Mouse (Mus musculus) CH12.LX (cell line): ENCODE data around the gene Fasl. TPM values are rescaled to one million over a fixed set of nuclear protein-coding genes. Genes with fewer than 3 reads are reported as not detected.

ENCODE experiments used
- DNase-seq: peaks from one replicate; pipeline ENCODE4 v3.0.0-alpha.2; 2013; ENCODE audit errors: extremely low read depth
- H3K27ac ChIP-seq: 2 replicates; pipeline ENCODE4 v1.5.1; 2012; ENCODE audit warnings: low read depth, mild to moderate bottlenecking, control low read depth, moderate library complexity; ENCODE audit not compliant: insufficient read depth
- H3K27me3 ChIP-seq: replicated peaks from 2 replicates; pipeline ENCODE3; 2012; ENCODE audit warnings: inconsistent platforms
- H3K36me3 ChIP-seq, 2 experiments: replicated peaks in 1 of 2; 2 replicates each; pipeline versions ENCODE3 to v1.6.1; 2012; ENCODE audit warnings: inconsistent platforms in 1 of 2, low read length in 1 of 2, mild to moderate bottlenecking in 1 of 2, mixed read lengths in 1 of 2, moderate library complexity in 1 of 2; ENCODE audit not compliant: control insufficient read depth in 1 of 2, insufficient read depth in 1 of 2
- H3K4me1 ChIP-seq, 2 experiments: 2 replicates each; pipeline ENCODE4 v1.6.1; 2012; ENCODE audit warnings: inconsistent platforms in 1 of 2, moderate library complexity in 1 of 2; ENCODE audit not compliant: insufficient read depth in 2 of 2, control insufficient read depth in 1 of 2
- H3K4me2 ChIP-seq: 2 replicates; pipeline ENCODE4 v1.6.1; 2012; ENCODE audit warnings: low read depth, mild to moderate bottlenecking, control low read depth; ENCODE audit not compliant: poor library complexity, insufficient read depth, severe bottlenecking
- H3K4me3 ChIP-seq, 3 experiments: fragments of 150-350 bp in 1 of 3; sonication (generic) in 1 of 3; replicated peaks in 1 of 3; 2 replicates each; pipeline versions ENCODE3 to v1.5.1; 2011 to 2012; ENCODE audit warnings: low read depth in 2 of 3, low read length in 2 of 3, mild to moderate bottlenecking in 2 of 3, moderate library complexity in 2 of 3, control low read depth in 1 of 3, improper control_type of control experiment in 1 of 3, inconsistent platforms in 1 of 3, mixed read lengths in 1 of 3; ENCODE audit not compliant: poor library complexity in 1 of 3
- H3K79me2 ChIP-seq: replicated peaks from 2 replicates; pipeline ENCODE4 v1.6.1; 2012; ENCODE audit warnings: mild to moderate bottlenecking, moderate library complexity; ENCODE audit not compliant: control insufficient read depth, poor library complexity, insufficient read depth, severe bottlenecking; ENCODE audit errors: extremely low read depth
- H3K9ac ChIP-seq: 2 replicates; pipeline ENCODE4 v1.6.1; 2012; ENCODE audit warnings: low read depth, mild to moderate bottlenecking, control low read depth, moderate library complexity; ENCODE audit not compliant: insufficient read depth
- H3K9me3 ChIP-seq: replicated peaks from 2 replicates; pipeline ENCODE3; 2012; ENCODE audit warnings: low read length, inconsistent platforms, mixed read lengths
- BHLHE40 ChIP-seq: IDR thresholded peaks from 2 replicates; pipeline ENCODE4 v1.6.1; 2011; ENCODE audit warnings: mild to moderate bottlenecking, low read depth, low read length, improper control_type of control experiment
- CHD1 ChIP-seq: IDR thresholded peaks from 2 replicates; pipeline ENCODE4 v1.6.1; 2012; ENCODE audit warnings: low read depth, low read length, improper control_type of control experiment, inconsistent platforms
- CTCF ChIP-seq, 2 experiments: IDR thresholded peaks in 1 of 2; conservative IDR thresholded peaks in 1 of 2; 2 replicates each; pipeline ENCODE4 v1.5.1; 2011 to 2012; ENCODE audit warnings: low read depth in 2 of 2, low read length in 2 of 2, improper control_type of control experiment in 1 of 2, inconsistent platforms in 1 of 2, mild to moderate bottlenecking in 1 of 2, moderate library complexity in 1 of 2
- E2F4 ChIP-seq: IDR thresholded peaks from 2 replicates; pipeline ENCODE4 v1.6.1; 2011; ENCODE audit warnings: low read depth, low read length, improper control_type of control experiment; ENCODE audit not compliant: insufficient replicate concordance
- ELF1 ChIP-seq: IDR thresholded peaks from 2 replicates; pipeline ENCODE4 v1.6.1; 2014; ENCODE audit warnings: low read depth, mild to moderate bottlenecking, inconsistent platforms, low read length, improper control_type of control experiment
- EP300 ChIP-seq: IDR thresholded peaks from 2 replicates; pipeline ENCODE4 v1.6.1; 2011; ENCODE audit warnings: low read length, improper control_type of control experiment
- ETS1 ChIP-seq: conservative IDR thresholded peaks from 2 replicates; pipeline ENCODE4 v1.6.1; 2012; ENCODE audit warnings: low read depth, mild to moderate bottlenecking, inconsistent platforms, low read length, improper control_type of control experiment, moderate library complexity
- HCFC1 ChIP-seq: IDR thresholded peaks from 2 replicates; pipeline ENCODE4 v1.6.1; 2012; ENCODE audit warnings: low read depth, mild to moderate bottlenecking, inconsistent platforms, low read length, improper control_type of control experiment
- IRF4 ChIP-seq: IDR thresholded peaks from 2 replicates; pipeline ENCODE4 v1.6.1; 2014; ENCODE audit warnings: low read depth, mild to moderate bottlenecking, inconsistent platforms, low read length, improper control_type of control experiment
- JUN ChIP-seq: IDR thresholded peaks from 2 replicates; pipeline ENCODE4 v1.6.1; 2011; ENCODE audit warnings: low read depth, mild to moderate bottlenecking, low read length, improper control_type of control experiment, moderate library complexity; ENCODE audit not compliant: insufficient read depth
- JUND ChIP-seq: conservative IDR thresholded peaks from 2 replicates; pipeline ENCODE4 v1.6.1; 2011; ENCODE audit warnings: low read depth, low read length, improper control_type of control experiment
- MAFK ChIP-seq: IDR thresholded peaks from 2 replicates; pipeline ENCODE4 v1.6.1; 2011; ENCODE audit warnings: low read length, improper control_type of control experiment; ENCODE audit not compliant: insufficient replicate concordance
- MAX ChIP-seq: IDR thresholded peaks from 2 replicates; pipeline ENCODE4 v1.6.1; 2011; ENCODE audit warnings: low read length, improper control_type of control experiment
- MEF2A ChIP-seq: IDR thresholded peaks from 2 replicates; pipeline ENCODE4 v1.6.1; 2014; ENCODE audit warnings: low read depth, mild to moderate bottlenecking, inconsistent platforms, low read length, improper control_type of control experiment, borderline replicate concordance
- MYC ChIP-seq: IDR thresholded peaks from 2 replicates; pipeline ENCODE4 v1.6.1; 2011; ENCODE audit warnings: low read depth, mild to moderate bottlenecking, improper control_type of control experiment, low read length
- POLR2A ChIP-seq: IDR thresholded peaks from 2 replicates; pipeline ENCODE4 v1.6.1; 2011; ENCODE audit warnings: low read depth, mild to moderate bottlenecking, improper control_type of control experiment, low read length
- POLR2AphosphoS2 ChIP-seq: IDR thresholded peaks from 2 replicates; pipeline ENCODE4 v1.6.1; 2011; ENCODE audit warnings: low read depth, low read length, improper control_type of control experiment
- RCOR1 ChIP-seq: conservative IDR thresholded peaks from 2 replicates; pipeline ENCODE4 v1.6.1; 2012; ENCODE audit warnings: low read depth, mild to moderate bottlenecking, inconsistent platforms, low read length, improper control_type of control experiment
- SIN3A ChIP-seq: IDR thresholded peaks from 2 replicates; pipeline ENCODE4 v1.6.1; 2012; ENCODE audit warnings: low read length, improper control_type of control experiment, inconsistent platforms
- SMC3 ChIP-seq: IDR thresholded peaks from 2 replicates; pipeline ENCODE4 v1.6.1; 2011; ENCODE audit warnings: low read depth, low read length, improper control_type of control experiment
- TBP ChIP-seq: conservative IDR thresholded peaks from 2 replicates; pipeline ENCODE4 v1.6.1; 2011; ENCODE audit warnings: low read depth, low read length, improper control_type of control experiment
- TCF12 ChIP-seq: IDR thresholded peaks from 2 replicates; pipeline ENCODE4 v1.6.1; 2014; ENCODE audit warnings: low read depth, mild to moderate bottlenecking, inconsistent platforms, low read length, improper control_type of control experiment
- UBTF ChIP-seq: IDR thresholded peaks from 2 replicates; pipeline ENCODE4 v1.6.1; 2012; ENCODE audit warnings: low read depth, mild to moderate bottlenecking, inconsistent platforms, low read length, improper control_type of control experiment, moderate library complexity
- dilution Hi-C: fragments of 300-500 bp; cut with MboI; formaldehyde crosslinking; loops from 2 replicates; pipeline ENCODE4 v1.14.3; 2020; ENCODE audit warnings: low sequenced_read_pairs; ENCODE audit not compliant: extremely low pct_unique_long_range_greater_than_20kb, extremely low pct_ligation_motif_present
- in situ Hi-C: fragments of 300-500 bp; cut with MboI; formaldehyde crosslinking; loops from 3 replicates; pipeline ENCODE4 v1.14.3; 2019; ENCODE audit warnings: low sequenced_read_pairs, low pct_ligation_motif_present, low pct_unique_long_range_greater_than_20kb, mixed read lengths
- polyA plus RNA-seq: library from polyadenylated mRNA; unstranded; fragments of >175 nt; gene quantifications from 2 replicates; pipeline ENCODE4 v1.2.1, GENCODE M21; 2012; ENCODE audit warnings: low read depth; ENCODE audit not compliant: insufficient read length
- total RNA-seq, 2 experiments: library from RNA; depleted of rRNA; stranded (reverse); fragments of 300-350 nt in 1 of 2; fragments of >200 nt in 1 of 2; gene quantifications; 2 replicates each; pipeline ENCODE4 v1.2.3; 2012 to 2014

Gene Fasl
- total and polyA plus RNA-seq, 3 experiments = 0.08 to 0.32 TPM; not detected in 1

GRCm38 (mm10) chr1:161765932-161766331, 22.4 kb downstream of the Fasl start:
- Histone ChIP-seq H3K9ac (no peak overlapping the region; the same call in 1 of the 2 replicates), H3K36me3 (no peaks in the 10 kb centered on the region), H3K4me1 (peaks cover 23 to 63% of the 10 kb centered on the region in 2 experiments), H3K4me2 (peak overlapping the region; percentile 26; the same call in 1 of the 2 replicates), H3K9me3 (no peaks in the 10 kb centered on the region), H3K79me2 (no peaks in the 10 kb centered on the region), H3K4me3 (no peak overlapping the region), H3K27me3 (no peaks in the 10 kb centered on the region), H3K27ac (no peak overlapping the region; the same call in 1 of the 2 replicates)
- dilution Hi-C loops = no loop called here
- TF ChIP-seq TCF12 = 0 out of 2 replicates have a peak, but pooled peaks have one; percentile 16
- no peak for TF ChIP-seq HCFC1
- DNase-seq = no peak
- in situ Hi-C loops = no loop called here

- no peak overlapping the region for H3K27ac ChIP-seq
- no peak overlapping the region for H3K4me2 ChIP-seq
- peaks cover 27 to 66% of the 10 kb centered on the region in 2 experiments for H3K4me1 ChIP-seq
- no peak overlapping the region for H3K4me3 ChIP-seq
- no peak for DNase-seq
- H3K27me3 ChIP-seq = no peaks in the 10 kb centered on the region
- TF ChIP-seq MEF2A (no peak), E2F4 (no peak), CHD1 (no peak), MAX (no peak), JUN (no peak), CTCF (conservative IDR thresholded peaks at IDR 0.05 in 1 of 2, IDR thresholded peaks at IDR 0.05 in 1 of 2; ENCODE audit: low read depth in 2 of 2, low read length in 2 of 2) (no peak), MYC (no peak), ELF1 (no peak), RCOR1 (no peak), SMC3 (no peak), JUND (no peak)
- TF ChIP-seq, all 38 proteins: peak for 0
- H3K9ac ChIP-seq = no peak overlapping the region
- dilution Hi-C loops (no loop called here), in situ Hi-C loops (no loop called here)
- H3K9me3 ChIP-seq = no peaks in the 10 kb centered on the region
- no peaks in the 10 kb centered on the region for H3K79me2 ChIP-seq
- H3K36me3 ChIP-seq = no peaks in the 10 kb centered on the region
Observed at GRCm38 (mm10) chr1:161764964-161765363, 23.3 kb downstream of the Fasl start.

GRCm38 (mm10) chr1:161761556-161761955, 26.7 kb downstream of the Fasl start:
- no peaks in the 10 kb centered on the region for H3K79me2 ChIP-seq
- no peaks in the 10 kb centered on the region for H3K36me3 ChIP-seq
- in situ Hi-C loops = no loop called here
- TF ChIP-seq MEF2A = peak; percentile 49; the same call in 1 of the 2 replicates
- TF ChIP-seq TCF12 = peak; percentile 83
- 0 out of 2 replicates have a peak, but pooled peaks have one; percentile 25 for TF ChIP-seq EP300
- peak; percentile 98 for TF ChIP-seq ETS1
- peak; percentile 54 for TF ChIP-seq IRF4
- TF ChIP-seq POLR2AphosphoS2 = no peak
- no peak for TF ChIP-seq POLR2A
- TF ChIP-seq TBP = 0 out of 2 replicates have a peak, but pooled peaks have one; percentile 31
- TF ChIP-seq UBTF = 0 out of 2 replicates have a peak, but pooled peaks have one; percentile 26
- TF ChIP-seq BHLHE40 = peak; percentile 88
- TF ChIP-seq SMC3 = no peak
- TF ChIP-seq SIN3A = peak; percentile 88
- no peak for TF ChIP-seq RCOR1
- TF ChIP-seq MAFK = 0 out of 2 replicates have a peak, but pooled peaks have one; percentile 16
- TF ChIP-seq, all 38 proteins: peak for 10
- DNase-seq = peak; percentile 80
- H3K27me3 ChIP-seq = no peaks in the 10 kb centered on the region
- H3K4me1 ChIP-seq = peaks cover 23 to 59% of the 10 kb centered on the region in 2 experiments
- H3K4me2 ChIP-seq = peak overlapping the region; percentile 93
- H3K9ac ChIP-seq = 0 out of 2 replicates have a peak overlapping the region, but pooled peaks have one; percentile 37
- dilution Hi-C loops = no loop called here
- H3K9me3 ChIP-seq = no peaks in the 10 kb centered on the region
- peak overlapping the region; percentile 5 to 38 (median 12) for H3K4me3 ChIP-seq
- H3K27ac ChIP-seq = peak overlapping the region; percentile 52
